Mouse (Mus musculus) C2C12 (cell line): ENCODE results near the gene Dtd1. TPM values are rescaled to one million over a fixed set of nuclear protein-coding genes. Genes with fewer than 3 reads are reported as not detected.

ENCODE experiments used
- H3K27me3 ChIP-seq: one replicate; pipeline ENCODE4 v1.6.1; 2011; ENCODE audit not compliant: control insufficient read depth, insufficient read depth, insufficient read length
- H3K36me3 ChIP-seq: one replicate; pipeline ENCODE4 v1.6.1; 2011; ENCODE audit not compliant: control insufficient read depth, insufficient read depth
- H3K4me3 ChIP-seq: one replicate; pipeline ENCODE4 v1.5.1; 2011; ENCODE audit warnings: mild to moderate bottlenecking, control low read depth; ENCODE audit not compliant: poor library complexity, insufficient read depth, severe bottlenecking
- H3K79me2 ChIP-seq: one replicate; pipeline ENCODE4 v1.6.1; 2011; ENCODE audit not compliant: control insufficient read depth, insufficient read depth
- H3K79me3 ChIP-seq: one replicate; pipeline ENCODE4 v1.6.1; 2011; ENCODE audit warnings: low read depth, control low read depth
- H3ac ChIP-seq: one replicate; pipeline ENCODE3; 2011; ENCODE audit warnings: low read depth; ENCODE audit not compliant: control insufficient read depth, insufficient read length
- CEBPB ChIP-seq: IDR thresholded peaks from one replicate; pipeline ENCODE4 v1.6.1; 2011; ENCODE audit warnings: low read depth, mild to moderate bottlenecking, control low read depth, moderate library complexity
- CTCF ChIP-seq: IDR thresholded peaks from one replicate; pipeline ENCODE4 v1.5.1; 2011; ENCODE audit not compliant: control insufficient read depth, insufficient read depth, insufficient read length
- FOSL1 ChIP-seq: IDR thresholded peaks from one replicate; pipeline ENCODE4 v1.8.0; 2011; ENCODE audit warnings: mild to moderate bottlenecking, low read length; ENCODE audit not compliant: poor library complexity, insufficient read depth, severe bottlenecking
- MAX ChIP-seq: IDR thresholded peaks from one replicate; pipeline ENCODE4 v1.6.1; 2011; ENCODE audit warnings: mild to moderate bottlenecking, control low read depth
- MYOD1 ChIP-seq: IDR thresholded peaks from one replicate; pipeline ENCODE4 v1.6.1; 2011; ENCODE audit warnings: low read depth; ENCODE audit not compliant: control insufficient read depth, insufficient read length
- MYOG ChIP-seq: IDR thresholded peaks from one replicate; pipeline ENCODE4 v1.6.1; 2011; ENCODE audit not compliant: control insufficient read depth, insufficient read length; ENCODE audit errors: extremely low read depth
- USF1 ChIP-seq: IDR thresholded peaks from one replicate; pipeline ENCODE4 v1.6.1; 2011; ENCODE audit warnings: low read depth, mild to moderate bottlenecking, control low read depth, moderate library complexity
- microRNA-seq: library from miRNA; unstranded; fragments of <30 nt; microRNA quantifications from one replicate; pipeline ENCODE4, GENCODE M21; 2019; ENCODE audit warnings: borderline microRNAs expressed
- polyA plus RNA-seq: library from polyadenylated mRNA; unstranded; fragments of >200 nt; fragmentation: generic; extraction: Trizol; gene quantifications from one replicate; pipeline ENCODE4 v1.2.1, GENCODE M21; 2012; ENCODE audit warnings: missing spikeins

The Dtd1 gene
- polyA plus RNA-seq, 1 experiment, result 7.1 TPM

GRCm38 (mm10) chr2:144783190-144783589 is 183.5 kb downstream of the Dtd1 start:
- no peak for TF ChIP-seq MAX
- no peak for TF ChIP-seq CTCF
- TF ChIP-seq FOSL1, result no peak
- no peak for TF ChIP-seq MYOG
- no peak for TF ChIP-seq MYOD1
- Histone ChIP-seq H3K79me3 (no peaks in the 10 kb centered on the region), H3K36me3 (no peaks in the 10 kb centered on the region), H3K4me3 (no peak overlapping the region), H3K79me2 (no peaks in the 10 kb centered on the region), H3ac (no peak overlapping the region), H3K27me3 (no peaks in the 10 kb centered on the region)

- TF ChIP-seq USF1 (no peak), CEBPB (no peak), CTCF (no peak), MYOG (no peak), MAX (no peak), MYOD1 (no peak), FOSL1 (no peak)
- Histone ChIP-seq H3K79me3 (no peaks in the 10 kb centered on the region), H3ac (no peak overlapping the region)
These were observed 184.1 kb downstream of the Dtd1 start for GRCm38 (mm10) chr2:144783831-144784230.

GRCm38 (mm10) chr2:144791671-144792294 is 192.1 kb downstream of the Dtd1 start:
- TF ChIP-seq MAX (no peak), CTCF (no peak), MYOD1 (no peak), USF1 (no peak), MYOG (no peak), FOSL1 (no peak), CEBPB (no peak)
- Histone ChIP-seq H3K4me3 (no peak overlapping the region), H3K79me3 (no peaks in the 10 kb centered on the region), H3K27me3 (no peaks in the 10 kb centered on the region), H3K36me3 (no peaks in the 10 kb centered on the region), H3K79me2 (no peaks in the 10 kb centered on the region), H3ac (no peak overlapping the region)

More at GRCm38 (mm10) chr2:144783831-144784230, 184.1 kb downstream of the Dtd1 start:
- no peaks in the 10 kb centered on the region for H3K27me3 ChIP-seq
- H3K36me3 ChIP-seq, result no peaks in the 10 kb centered on the region
- no peak overlapping the region for H3K4me3 ChIP-seq
- no peaks in the 10 kb centered on the region for H3K79me2 ChIP-seq

- no peaks in the 10 kb centered on the region for H3K79me2 ChIP-seq
- H3K36me3 ChIP-seq, result no peaks in the 10 kb centered on the region
- H3ac ChIP-seq, result no peak overlapping the region
- TF ChIP-seq CEBPB (no peak), USF1 (no peak), MYOG (no peak), MYOD1 (no peak), FOSL1 (no peak), CTCF (no peak)
- H3K4me3 ChIP-seq, result no peak overlapping the region
- no peaks in the 10 kb centered on the region for H3K79me3 ChIP-seq
- no peaks in the 10 kb centered on the region for H3K27me3 ChIP-seq
These were observed 197.8 kb downstream of the Dtd1 start for GRCm38 (mm10) chr2:144797515-144797914.

- H3K79me2 ChIP-seq, result no peaks in the 10 kb centered on the region
- H3K4me3 ChIP-seq, result no peak overlapping the region
- H3ac ChIP-seq, result no peak overlapping the region
- no peaks in the 10 kb centered on the region for H3K79me3 ChIP-seq
- H3K27me3 ChIP-seq, result no peaks in the 10 kb centered on the region
- no peaks in the 10 kb centered on the region for H3K36me3 ChIP-seq
- TF ChIP-seq MAX, result no peak
- no peak for TF ChIP-seq MYOG
- TF ChIP-seq FOSL1, result no peak
These were observed 208.4 kb downstream of the Dtd1 start for GRCm38 (mm10) chr2:144807766-144808754.

Small RNA genes lying within 50 kb of the gene (microRNA-seq; reads per million reads assigned to microRNA genes)
- not detected for gene Gm24823

Other genes with a start within 250 kb of the Dtd1 start
- 32.6 TPM for gene Kat14, start 230.9 kb upstream of the Dtd1 start, polyA plus RNA-seq
- gene Pet117, start 230.9 kb upstream of the Dtd1 start, polyA plus RNA-seq, result 1.2 TPM
- 0.16 TPM for gene Dzank1, start 72.5 kb upstream of the Dtd1 start, polyA plus RNA-seq
- gene Polr3f, start 72.2 kb upstream of the Dtd1 start, polyA plus RNA-seq, result 5.6 TPM
- 6.0 TPM for gene Rbbp9, start 49.0 kb upstream of the Dtd1 start, polyA plus RNA-seq
- 60.4 TPM for gene Sec23b, start 43.7 kb upstream of the Dtd1 start, polyA plus RNA-seq
- 48.3 TPM for gene Smim26, start 5.8 kb upstream of the Dtd1 start, polyA plus RNA-seq
- gene Scp2d1, start 223.8 kb downstream of the Dtd1 start, polyA plus RNA-seq, result not detected